Mouse (Mus musculus): ENCODE measurements around the gene Cep57l1. TPM values are rescaled to one million over a fixed set of nuclear protein-coding genes. Genes with fewer than 3 reads are reported as not detected.
"Not testable (repeated sequence)": the region's sequence is repeated elsewhere in the genome, so short reads cannot be mapped to it uniquely, and the experiment has no call there.

Cep57l1 gene
- polyA plus RNA-seq, 1 experiment from 2014 or later, result 28.8 TPM

DNA sequence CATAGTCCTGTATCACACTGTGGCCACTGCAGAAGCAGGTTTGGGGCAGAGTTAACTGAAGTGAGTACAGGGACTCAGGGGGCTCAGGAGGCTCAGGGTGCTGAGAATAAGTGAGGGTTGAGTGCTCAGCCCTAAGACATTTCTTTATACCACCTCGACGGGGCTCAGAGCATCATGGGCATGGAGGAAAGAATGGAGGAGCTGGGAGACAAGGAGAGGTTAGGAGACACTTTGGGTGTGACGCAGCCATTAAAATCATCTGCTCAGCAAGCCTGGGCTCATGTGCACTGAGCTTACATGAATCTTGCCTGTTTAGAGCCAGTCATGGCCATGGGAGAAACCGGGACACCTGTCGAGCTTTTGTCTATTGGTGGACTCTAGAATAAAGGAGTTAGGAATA is 10.7 kb upstream of the Cep57l1 start:
- ATAC-seq (ENCODE audit: low read depth), result no peak
- Histone ChIP-seq H3K27ac (ENCODE audit: low read length) (no peak overlapping the region), H3K4me2 (ENCODE audit: low read depth, low read length) (no peak overlapping the region), H3K9ac (ENCODE audit: low read length) (no peak overlapping the region), H3K27me3 (ENCODE audit: control insufficient read depth, insufficient read depth, low read depth, low read length) (no peaks in the 10 kb centered on the region), H3K4me1 (replicated peaks; ENCODE audit: control insufficient read depth, insufficient read depth, low read length) (no peaks in the 10 kb centered on the region), H3K9me3 (ENCODE audit: control insufficient read depth, low read length) (no peaks in the 10 kb centered on the region), H3K4me3 (ENCODE audit: low read length) (no peak overlapping the region), H3K36me3 (ENCODE audit: control insufficient read depth, insufficient read depth, low read length) (no peaks in the 10 kb centered on the region)
- 84% methylated on average over 5 of the region's 5 CpGs for WGBS

GRCm38 (mm10) chr10:41819307-41819706 is 9.6 kb upstream of the Cep57l1 start:
- Histone ChIP-seq H3K4me1 (replicated peaks; ENCODE audit: control insufficient read depth, insufficient read depth, low read length) (no peaks in the 10 kb centered on the region), H3K27ac (ENCODE audit: low read length) (no peak overlapping the region), H3K9ac (ENCODE audit: low read length) (no peak overlapping the region), H3K36me3 (ENCODE audit: control insufficient read depth, insufficient read depth, low read length) (no peaks in the 10 kb centered on the region), H3K4me2 (ENCODE audit: low read depth, low read length) (no peak overlapping the region), H3K9me3 (ENCODE audit: control insufficient read depth, low read length) (no peaks in the 10 kb centered on the region), H3K27me3 (ENCODE audit: control insufficient read depth, insufficient read depth, low read depth, low read length) (no peaks in the 10 kb centered on the region), H3K4me3 (ENCODE audit: low read length) (no peak overlapping the region)
- ATAC-seq (ENCODE audit: low read depth), result no peak
- WGBS, result 78% methylated on average over 3 of the region's 3 CpGs

DNA sequence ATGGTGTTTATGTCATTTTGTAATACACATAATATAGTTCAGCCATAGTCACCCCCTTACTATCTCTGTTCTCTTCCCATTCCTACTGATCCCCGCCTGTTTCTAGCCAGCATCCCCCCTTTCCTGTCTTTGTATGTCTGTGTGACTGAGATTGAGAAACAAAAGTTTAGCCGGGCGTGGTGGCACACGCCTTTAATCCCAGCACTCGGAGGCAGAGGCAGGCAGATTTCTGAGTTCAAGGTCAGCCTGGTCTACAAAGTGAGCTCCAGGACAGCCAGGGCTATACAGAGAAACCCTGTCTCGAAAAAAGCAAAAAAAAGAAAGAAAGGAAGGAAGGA is 9.0 kb upstream of the Cep57l1 start:
- H3K9ac ChIP-seq (ENCODE audit: low read length); H3K27me3 ChIP-seq (ENCODE audit: control insufficient read depth, insufficient read depth, low read depth, low read length); ATAC-seq (ENCODE audit: low read depth); H3K4me3 ChIP-seq (ENCODE audit: low read length); H3K36me3 ChIP-seq (ENCODE audit: control insufficient read depth, insufficient read depth, low read length); H3K4me2 ChIP-seq (ENCODE audit: low read depth, low read length); H3K27ac ChIP-seq (ENCODE audit: low read length); H3K9me3 ChIP-seq (ENCODE audit: control insufficient read depth, low read length); H3K4me1 ChIP-seq (replicated peaks; ENCODE audit: control insufficient read depth, insufficient read depth, low read length): not testable (repeated sequence)
- WGBS, result 84% methylated on average over 6 of the region's 6 CpGs

DNA sequence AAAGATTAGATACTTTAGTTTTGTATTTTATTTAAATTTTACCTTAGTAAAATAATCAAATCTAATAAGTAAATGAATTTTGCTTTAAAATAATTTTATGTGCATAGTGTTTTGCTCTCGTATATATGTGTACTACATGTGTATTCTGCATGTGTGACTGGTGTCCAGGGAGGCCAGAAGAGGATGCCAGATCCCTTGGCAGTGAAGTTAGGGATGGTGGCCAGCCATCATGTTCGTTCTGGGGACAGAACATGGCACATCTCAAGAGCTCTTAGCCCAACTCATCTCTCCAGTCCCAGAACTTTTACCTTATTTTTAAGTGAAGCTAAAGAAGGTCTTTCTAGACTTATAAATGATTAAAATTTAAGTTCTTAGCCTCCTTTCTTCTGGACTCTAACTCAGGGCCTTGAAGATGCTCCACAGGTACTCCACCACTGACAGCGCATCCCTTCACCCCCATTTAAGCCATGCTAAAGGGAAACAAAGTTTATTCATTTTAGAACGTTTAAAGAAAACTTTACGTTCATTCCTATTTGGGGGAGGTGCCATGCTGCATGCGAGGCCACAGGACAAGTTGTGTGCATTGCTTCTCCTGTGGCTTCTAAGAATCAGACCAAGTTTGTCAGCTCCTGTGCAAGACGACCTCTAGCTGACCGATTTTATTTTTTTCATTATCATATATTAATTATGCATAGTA is 8.5 kb upstream of the Cep57l1 start:
- Histone ChIP-seq H3K27ac (ENCODE audit: low read length) (no peak overlapping the region), H3K27me3 (ENCODE audit: control insufficient read depth, insufficient read depth, low read depth, low read length) (no peaks in the 10 kb centered on the region), H3K4me3 (ENCODE audit: low read length) (no peak overlapping the region), H3K9ac (ENCODE audit: low read length) (no peak overlapping the region), H3K4me1 (replicated peaks; ENCODE audit: control insufficient read depth, insufficient read depth, low read length) (peaks cover 2% of the 10 kb centered on the region), H3K4me2 (ENCODE audit: low read depth, low read length) (no peak overlapping the region), H3K9me3 (ENCODE audit: control insufficient read depth, low read length) (no peaks in the 10 kb centered on the region), H3K36me3 (ENCODE audit: control insufficient read depth, insufficient read depth, low read length) (no peaks in the 10 kb centered on the region)
- WGBS, result 87% methylated on average over 8 of the region's 8 CpGs
- ATAC-seq (ENCODE audit: low read depth), result no peak

DNA sequence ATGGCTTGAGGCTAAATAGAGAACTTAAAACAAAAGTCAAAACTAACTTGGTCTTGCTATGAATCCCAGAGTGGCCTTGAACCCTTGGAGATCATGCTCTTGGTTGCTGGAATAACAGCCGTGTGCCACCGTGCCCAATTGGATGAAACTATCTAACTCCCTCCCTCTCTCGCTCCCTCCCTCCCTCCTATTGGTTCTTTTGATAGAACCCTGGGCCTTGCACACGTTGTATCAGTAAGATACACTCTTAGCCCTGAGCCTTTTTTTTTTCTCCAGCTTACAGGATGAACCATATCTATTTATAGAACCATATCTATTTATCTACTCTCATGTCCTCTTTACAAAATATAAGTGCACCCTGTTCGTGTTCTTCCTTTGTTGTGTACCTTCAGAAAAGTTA is 6.8 kb upstream of the Cep57l1 start:
- H3K4me3 ChIP-seq (ENCODE audit: low read length), result no peak overlapping the region
- 74% methylated on average over 5 of the region's 5 CpGs for WGBS

GRCm38 (mm10) chr10:41814305-41814853 is 4.7 kb upstream of the Cep57l1 start:
- H3K27ac ChIP-seq (ENCODE audit: low read length), result no peak overlapping the region
- H3K4me3 ChIP-seq (ENCODE audit: low read length), result no peak overlapping the region
- ATAC-seq (ENCODE audit: low read depth), result no peak
- no peaks in the 10 kb centered on the region for H3K36me3 ChIP-seq (ENCODE audit: control insufficient read depth, insufficient read depth, low read length)
- WGBS, result 81% methylated on average over 6 of the region's 6 CpGs
- H3K9me3 ChIP-seq (ENCODE audit: control insufficient read depth, low read length), result no peaks in the 10 kb centered on the region
- H3K4me2 ChIP-seq (ENCODE audit: low read depth, low read length), result no peak overlapping the region
- no peaks in the 10 kb centered on the region for H3K27me3 ChIP-seq (ENCODE audit: control insufficient read depth, insufficient read depth, low read depth, low read length)
- peaks cover 20% of the 10 kb centered on the region for H3K4me1 ChIP-seq (replicated peaks; ENCODE audit: control insufficient read depth, insufficient read depth, low read length)
- no peak overlapping the region for H3K9ac ChIP-seq (ENCODE audit: low read length)

More for the DNA sequence above, 6.8 kb upstream of the Cep57l1 start:
- H3K27me3 ChIP-seq (ENCODE audit: control insufficient read depth, insufficient read depth, low read depth, low read length), result no peaks in the 10 kb centered on the region
- no peak overlapping the region for H3K27ac ChIP-seq (ENCODE audit: low read length)
- H3K4me2 ChIP-seq (ENCODE audit: low read depth, low read length), result no peak overlapping the region
- no peak for ATAC-seq (ENCODE audit: low read depth)
- H3K9ac ChIP-seq (ENCODE audit: low read length), result no peak overlapping the region
- H3K9me3 ChIP-seq (ENCODE audit: control insufficient read depth, low read length), result no peaks in the 10 kb centered on the region
- H3K36me3 ChIP-seq (ENCODE audit: control insufficient read depth, insufficient read depth, low read length), result no peaks in the 10 kb centered on the region
- peaks cover 15% of the 10 kb centered on the region for H3K4me1 ChIP-seq (replicated peaks; ENCODE audit: control insufficient read depth, insufficient read depth, low read length)

DNA sequence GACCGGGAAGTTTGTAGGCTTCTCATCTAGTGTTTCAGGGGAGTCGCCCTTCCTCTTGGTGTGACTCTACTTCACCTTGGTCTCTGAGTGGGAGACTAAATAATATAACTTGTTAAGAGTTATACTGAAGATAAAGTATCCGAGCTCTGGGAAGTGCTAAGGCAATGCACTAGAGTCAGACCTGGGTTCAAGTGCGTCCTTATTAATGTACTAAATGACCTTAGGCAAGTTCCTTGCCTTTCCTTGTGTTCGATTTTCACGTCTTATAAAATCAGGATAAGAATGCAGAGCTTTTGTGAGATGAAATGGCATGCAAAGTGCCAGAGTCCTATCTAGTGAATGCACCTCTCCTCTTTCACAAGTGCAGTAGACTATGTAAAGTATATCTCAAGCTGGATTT is 2.9 kb upstream of the Cep57l1 start:
- no peak for ATAC-seq (ENCODE audit: low read depth)
- H3K27ac ChIP-seq (ENCODE audit: low read length), result no peak overlapping the region
- no peak overlapping the region for H3K9ac ChIP-seq (ENCODE audit: low read length)

DNA sequence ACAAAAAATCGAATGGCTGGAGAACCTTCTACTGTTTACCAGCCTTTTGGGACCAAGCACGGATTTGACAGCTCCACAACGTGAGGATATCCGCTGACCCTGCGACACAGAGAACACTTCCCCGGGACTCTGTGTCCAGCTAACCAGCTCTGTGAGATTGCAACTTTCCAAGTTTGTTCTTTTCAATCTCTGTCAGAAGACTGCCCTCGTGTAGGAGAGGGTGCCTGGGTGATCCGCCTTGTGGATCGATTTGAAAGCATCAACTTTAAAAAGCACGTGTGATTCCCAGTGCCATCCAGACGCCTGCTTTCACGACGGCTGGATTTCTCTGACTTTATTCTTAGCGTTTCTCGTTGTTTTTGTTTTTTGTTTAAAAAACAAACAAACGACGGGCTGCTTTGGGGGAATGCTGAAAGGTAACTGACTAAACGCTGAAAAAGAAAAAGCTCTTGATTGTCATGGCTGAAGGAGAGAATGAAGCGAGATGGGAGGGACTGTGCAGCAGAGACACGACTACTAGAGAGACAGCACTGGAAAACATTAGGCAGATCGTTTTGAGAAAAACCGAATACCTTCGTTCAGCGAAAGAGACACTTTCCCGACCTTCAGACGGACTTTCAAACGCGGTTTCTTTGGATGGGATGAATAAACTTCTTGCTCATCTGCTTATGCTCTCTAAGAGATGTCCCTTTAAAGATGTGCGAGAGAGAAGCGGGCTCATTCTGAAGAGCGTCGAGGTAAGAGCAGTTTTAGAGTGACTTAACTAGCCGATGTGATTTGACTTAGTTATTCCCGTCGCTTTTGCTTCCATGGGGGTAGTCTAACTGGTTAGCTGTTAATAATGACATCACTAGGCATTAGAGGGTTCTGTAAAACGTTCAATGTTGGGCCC is 1.1 kb upstream of the Cep57l1 start:
- no peaks in the 10 kb centered on the region for H3K9me3 ChIP-seq (ENCODE audit: control insufficient read depth, low read length)
- H3K4me2 ChIP-seq (ENCODE audit: low read depth, low read length), result peak overlapping the region; percentile 59
- ATAC-seq (ENCODE audit: low read depth), result no peak
- peaks cover 22% of the 10 kb centered on the region for H3K4me1 ChIP-seq (replicated peaks; ENCODE audit: control insufficient read depth, insufficient read depth, low read length)
- H3K9ac ChIP-seq (ENCODE audit: low read length), result peak overlapping the region; percentile 84
- H3K4me3 ChIP-seq (ENCODE audit: low read length), result peak overlapping the region; percentile 78
- H3K27ac ChIP-seq (ENCODE audit: low read length), result peak overlapping the region; percentile 98
- WGBS, result under 1% methylated on average over 36 of the region's 36 CpGs
- no peaks in the 10 kb centered on the region for H3K27me3 ChIP-seq (ENCODE audit: control insufficient read depth, insufficient read depth, low read depth, low read length)
- H3K36me3 ChIP-seq (ENCODE audit: control insufficient read depth, insufficient read depth, low read length), result no peaks in the 10 kb centered on the region

More for the DNA sequence above, 2.9 kb upstream of the Cep57l1 start:
- 55% methylated on average over 6 of the region's 6 CpGs for WGBS
- peaks cover 22% of the 10 kb centered on the region for H3K4me1 ChIP-seq (replicated peaks; ENCODE audit: control insufficient read depth, insufficient read depth, low read length)
- H3K9me3 ChIP-seq (ENCODE audit: control insufficient read depth, low read length), result no peaks in the 10 kb centered on the region
- H3K27me3 ChIP-seq (ENCODE audit: control insufficient read depth, insufficient read depth, low read depth, low read length), result no peaks in the 10 kb centered on the region
- H3K36me3 ChIP-seq (ENCODE audit: control insufficient read depth, insufficient read depth, low read length), result no peaks in the 10 kb centered on the region
- peak overlapping the region; percentile 22 for H3K4me3 ChIP-seq (ENCODE audit: low read length)
- H3K4me2 ChIP-seq (ENCODE audit: low read depth, low read length), result peak overlapping the region; percentile 56

DNA sequence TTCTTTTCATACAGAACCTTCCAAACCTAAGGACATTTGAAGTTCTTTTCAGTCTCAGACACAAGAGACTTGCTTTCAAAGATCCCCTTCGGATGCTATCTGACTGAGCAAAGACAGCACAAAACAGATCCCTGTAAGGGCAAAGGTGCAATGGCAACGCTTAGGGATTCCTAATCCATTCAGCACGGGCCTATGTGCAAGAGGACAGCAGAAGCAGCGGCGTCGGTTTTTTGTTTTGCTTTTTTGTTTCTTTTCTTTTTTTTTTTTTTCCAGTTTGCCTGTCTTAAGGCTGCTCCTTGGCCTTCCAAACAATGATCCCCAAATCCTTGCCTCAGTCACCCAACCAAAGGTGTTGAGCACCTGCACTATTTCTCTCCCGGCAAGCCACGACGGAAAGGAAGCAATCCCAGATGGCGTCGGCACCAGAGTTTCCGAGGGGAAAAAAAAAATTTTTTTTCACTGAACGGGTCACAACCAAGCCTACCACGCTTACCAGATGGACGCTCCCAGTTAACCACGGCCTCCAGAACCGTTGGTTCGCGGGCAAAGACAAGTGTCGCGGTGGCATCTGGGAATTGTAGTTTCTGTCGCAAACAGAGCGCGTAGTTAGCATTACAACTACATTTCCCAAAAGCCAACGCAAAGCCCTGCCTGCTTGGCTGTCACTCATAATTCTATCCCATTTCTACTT is 446 bp downstream of the Cep57l1 start:
- Histone ChIP-seq H3K9ac (ENCODE audit: low read length) (peak overlapping the region; percentile 84), H3K4me1 (replicated peaks; ENCODE audit: control insufficient read depth, insufficient read depth, low read length) (peaks cover 22% of the 10 kb centered on the region), H3K9me3 (ENCODE audit: control insufficient read depth, low read length) (no peaks in the 10 kb centered on the region), H3K27ac (ENCODE audit: low read length) (peak overlapping the region; percentile 98), H3K4me2 (ENCODE audit: low read depth, low read length) (peak overlapping the region; percentile 59), H3K36me3 (ENCODE audit: control insufficient read depth, insufficient read depth, low read length) (no peaks in the 10 kb centered on the region), H3K27me3 (ENCODE audit: control insufficient read depth, insufficient read depth, low read depth, low read length) (no peaks in the 10 kb centered on the region), H3K4me3 (ENCODE audit: low read length) (peak overlapping the region; percentile 78)
- whole genome bisulfite sequencing, result 2% methylated on average over 25 of the region's 25 CpGs
- ATAC-seq (ENCODE audit: low read depth), result peak; percentile 75
